Comparison of ENCODE assay signal across 8 mouse cellular contexts in the genomic region with DNA sequence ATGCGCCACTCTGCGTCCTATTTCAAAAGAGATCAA. TPM values are rescaled to one million over a fixed set of nuclear protein-coding genes. Genes with fewer than 3 reads are reported as not detected.
A peak's percentile ranks its signal among the peaks of the same experiment; 100 is the strongest.
DNase-seq lines count a peak whose midpoint lies in the region; ATAC-seq and TF ChIP-seq lines count a peak whose summit lies in the region.

Gene Uck2 (minus strand): TSS at position 1 of the 36 bp plus-strand sequence.

- TF ChIP-seq CTCF in bone marrow macrophage, adult 2 months (IDR thresholded peaks at IDR 0.05; ENCODE audit: low read depth, low read length) = no peak

- H3K4me3 ChIP-seq in bone marrow macrophage, adult 2 months (ENCODE audit: insufficient read depth, low read length) = peak within 1 kb of the TSS; percentile 99
- peak within 1 kb of the TSS; percentile 91 for H3K4me3 ChIP-seq in midbrain, embryonic 13.5 days (replicated peaks)

- peaks cover 40% of the 10 kb centered on the region for H3K4me1 ChIP-seq in bone marrow macrophage, adult 2 months (ENCODE audit: control insufficient read depth, insufficient read depth, low read length)
- H3K4me1 ChIP-seq in midbrain, embryonic 13.5 days (replicated peaks) = peaks cover 39% of the 10 kb centered on the region

- WGBS in midbrain, embryonic 13.5 days = 0% methylated on average over 2 of the region's 2 CpGs

- H3K36me3 ChIP-seq in midbrain, embryonic 13.5 days = no peaks in the 10 kb centered on the region

- H3K27ac ChIP-seq in bone marrow macrophage, adult 2 months (ENCODE audit: insufficient read depth, low read depth, low read length) = peak within 1 kb of the TSS; percentile 64
- peak within 1 kb of the TSS; percentile 99 for H3K27ac ChIP-seq in midbrain, embryonic 13.5 days

- DNase-seq in layer of hippocampus, adult 18-20 months (ENCODE audit: low spot score in 2 of 2) = no peak
- no peak for DNase-seq in layer of hippocampus, adult 9-11 months
- DNase-seq in gonadal fat pad, adult 2 months (ENCODE audit: low read depth) = no peak
- DNase-seq in layer of hippocampus, postnatal 10 days (ENCODE audit: low spot score in 2 of 2) = no peak
- DNase-seq in spleen, adult 18-20 months = no peak
- DNase-seq in embryo, embryonic 9.5 days (ENCODE audit: extremely low spot score) = no peak

- peak within 1 kb of the TSS; percentile 72 for H3K4me2 ChIP-seq in midbrain, embryonic 13.5 days (replicated peaks)

- H3K9ac ChIP-seq in midbrain, embryonic 13.5 days (replicated peaks) = peak within 1 kb of the TSS; percentile 92

- ATAC-seq in midbrain, embryonic 13.5 days = no peak

- no peak for TF ChIP-seq POLR2A in bone marrow macrophage, adult 2 months (IDR thresholded peaks at IDR 0.05; ENCODE audit: borderline replicate concordance, low read depth, low read length)

- no peaks in the 10 kb centered on the region for H3K9me3 ChIP-seq in midbrain, embryonic 13.5 days

- H3K27me3 ChIP-seq in midbrain, embryonic 13.5 days = peaks cover 5% of the 10 kb centered on the region; the same call in 1 of the 2 replicates

RNA-seq across cellular contexts. Expression of gene Uck2, which starts in this region (rescaled TPM):
- total RNA-seq in layer of hippocampus, adult 18-20 months (2021) = 10 to 100 TPM; 28.4 to 35.9 TPM
- polyA plus RNA-seq in bone marrow macrophage, adult 2 months (2012; ENCODE audit: insufficient read depth, insufficient read length, missing spikeins) = 6.9 and 7.4 TPM in 2 replicates
- polyA plus RNA-seq in gonadal fat pad, adult 2 months (2012; rRNA removed) = 9.5 and 12.4 TPM in 2 replicates
- 10 to 100 TPM; 69.5 to 69.9 TPM for total RNA-seq in layer of hippocampus, postnatal 10 days (2021)
- polyA plus RNA-seq in midbrain, embryonic 13.5 days (2015; fragmentation: Nextera tagmentation; extraction: Ambion mirVana) = 67.6 and 70.1 TPM in 2 replicates
